ENCODE assay signal across 14 mouse cellular contexts in genomic region chr7:122499743-122500597, GRCm38 (mm10).
DNase-seq lines count a peak whose midpoint lies in the region; ATAC-seq and TF ChIP-seq lines count a peak whose summit lies in the region.
"Had no signal": no experiment of that assay in that cellular context is flagged by ENCODE, and none has a peak within 500 bp of the region (broad histone marks: within the 10 kb centered on the region; RNA-seq: fewer than 3 reads in every experiment).

No protein-coding gene starts in this region.

- peak; percentile 23 for DNase-seq in layer of hippocampus, adult 11-12 months (ENCODE audit: low spot score)
- no peak for DNase-seq in layer of hippocampus, postnatal 25 days (ENCODE audit: extremely low spot score in 1 of 2, low spot score in 1 of 2)
- DNase-seq in midbrain, embryonic 14.5 days: peak; percentile 30
- DNase-seq in hindbrain, postnatal 0 days (ENCODE audit: low spot score): peak; percentile 53
- DNase-seq in kidney, adult 2 months: no peak
- DNase-seq: adrenal gland, adult 2 months; cerebellum, adult 9-10 months; kidney, postnatal 36 days; lung, postnatal 10 days; right cerebral cortex, postnatal 4 days had no signal

- H3K9ac ChIP-seq in midbrain, embryonic 14.5 days (replicated peaks; ENCODE audit: low read length): no peak overlapping the region
- H3K9ac ChIP-seq in midbrain, embryonic 15.5 days: no peak overlapping the region
- no peak overlapping the region for H3K9ac ChIP-seq in hindbrain, postnatal 0 days (replicated peaks; ENCODE audit: low read length)
- H3K9ac ChIP-seq in intestine, embryonic 16.5 days (ENCODE audit: low read depth, low read length): no peak overlapping the region
- H3K9ac ChIP-seq: heart, embryonic 12.5 days; liver, embryonic 14.5 days had no signal

- no peak overlapping the region for H3K4me3 ChIP-seq in midbrain, embryonic 14.5 days (replicated peaks; ENCODE audit: low read depth, low read length)
- H3K4me3 ChIP-seq in midbrain, embryonic 15.5 days: no peak overlapping the region
- no peak overlapping the region for H3K4me3 ChIP-seq in hindbrain, postnatal 0 days (ENCODE audit: low read length)
- H3K4me3 ChIP-seq in kidney, adult 2 months (ENCODE audit: insufficient read depth, low read depth, low read length): no peak overlapping the region
- no peak overlapping the region for H3K4me3 ChIP-seq in intestine, embryonic 16.5 days (ENCODE audit: low read length)
- H3K4me3 ChIP-seq: heart, embryonic 12.5 days had no signal

- H3K4me1 ChIP-seq in midbrain, embryonic 14.5 days (ENCODE audit: control insufficient read depth, insufficient read depth, low read length): no peaks in the 10 kb centered on the region; the same call in 1 of the 2 replicates
- H3K4me1 ChIP-seq in midbrain, embryonic 15.5 days: peaks cover 12% of the 10 kb centered on the region
- peaks cover 10% of the 10 kb centered on the region; the same call in 1 of the 2 replicates for H3K4me1 ChIP-seq in hindbrain, postnatal 0 days (ENCODE audit: insufficient read depth, low read length)
- no peaks in the 10 kb centered on the region for H3K4me1 ChIP-seq in kidney, adult 2 months (ENCODE audit: control insufficient read depth, insufficient read depth, low read length)
- no peaks in the 10 kb centered on the region for H3K4me1 ChIP-seq in intestine, embryonic 16.5 days (ENCODE audit: control insufficient read depth, insufficient read depth, low read length)
- H3K4me1 ChIP-seq: heart, embryonic 12.5 days had no signal

- WGBS in midbrain, embryonic 14.5 days: 84% methylated on average over 9 of the region's 9 CpGs
- WGBS in midbrain, embryonic 15.5 days: 72% methylated on average over 9 of the region's 9 CpGs
- 63% methylated on average over 9 of the region's 9 CpGs for WGBS in hindbrain, postnatal 0 days
- 77% methylated on average over 9 of the region's 9 CpGs for WGBS in kidney, adult 2 months
- 75% methylated on average over 9 of the region's 9 CpGs for WGBS in intestine, embryonic 16.5 days

- ATAC-seq in midbrain, embryonic 14.5 days (ENCODE audit: low FRiP score, low TSS enrichment): no peak
- no peak for ATAC-seq in midbrain, embryonic 15.5 days (replicated peaks)
- peak; percentile 83 for ATAC-seq in hindbrain, postnatal 0 days
- no peak for ATAC-seq in intestine, embryonic 16.5 days

- no peaks in the 10 kb centered on the region for H3K9me3 ChIP-seq in midbrain, embryonic 14.5 days (ENCODE audit: control insufficient read depth, low read length)
- no peaks in the 10 kb centered on the region for H3K9me3 ChIP-seq in midbrain, embryonic 15.5 days
- no peaks in the 10 kb centered on the region for H3K9me3 ChIP-seq in hindbrain, postnatal 0 days (ENCODE audit: low read length)
- H3K9me3 ChIP-seq in intestine, embryonic 16.5 days (ENCODE audit: control insufficient read depth, low read length): no peaks in the 10 kb centered on the region
- H3K9me3 ChIP-seq: heart, embryonic 12.5 days had no signal

- H3K27me3 ChIP-seq in midbrain, embryonic 14.5 days (ENCODE audit: control insufficient read depth, insufficient read depth, low read length): no peaks in the 10 kb centered on the region
- no peaks in the 10 kb centered on the region; the same call in 1 of the 2 replicates for H3K27me3 ChIP-seq in midbrain, embryonic 15.5 days (replicated peaks)
- no peaks in the 10 kb centered on the region for H3K27me3 ChIP-seq in hindbrain, postnatal 0 days (ENCODE audit: insufficient read depth, low read length)
- H3K27me3 ChIP-seq in kidney, adult 2 months (replicated peaks; ENCODE audit: control insufficient read depth, insufficient read depth, low read length): no peaks in the 10 kb centered on the region
- H3K27me3 ChIP-seq in intestine, embryonic 16.5 days (replicated peaks; ENCODE audit: control insufficient read depth, insufficient read depth, low read length): no peaks in the 10 kb centered on the region
- H3K27me3 ChIP-seq: heart, embryonic 12.5 days had no signal

- no peak overlapping the region for H3K4me2 ChIP-seq in midbrain, embryonic 14.5 days (ENCODE audit: low read length)
- H3K4me2 ChIP-seq in midbrain, embryonic 15.5 days: no peak overlapping the region
- no peak overlapping the region for H3K4me2 ChIP-seq in hindbrain, postnatal 0 days (ENCODE audit: low read depth, low read length)
- H3K4me2 ChIP-seq in intestine, embryonic 16.5 days (ENCODE audit: low read depth, low read length): no peak overlapping the region
- H3K4me2 ChIP-seq: heart, embryonic 12.5 days had no signal

- no peak for TF ChIP-seq POLR2A in kidney, adult 2 months (IDR thresholded peaks at IDR 0.05; ENCODE audit: low read depth, low read length)

- no peak for TF ChIP-seq CTCF in hindbrain, postnatal 0 days (IDR thresholded peaks at IDR 0.05; ENCODE audit: low read depth)
- TF ChIP-seq CTCF in kidney, adult 2 months (conservative IDR thresholded peaks at IDR 0.05; ENCODE audit: insufficient read depth, insufficient read length, low read depth, low read length): no peak

- H3K27ac ChIP-seq in midbrain, embryonic 14.5 days (replicated peaks; ENCODE audit: low read depth, low read length): 0 out of 2 replicates have a peak overlapping the region, but pooled peaks have one; percentile 43
- no peak overlapping the region for H3K27ac ChIP-seq in midbrain, embryonic 15.5 days
- no peak overlapping the region for H3K27ac ChIP-seq in hindbrain, postnatal 0 days
- no peak overlapping the region for H3K27ac ChIP-seq in kidney, adult 2 months (ENCODE audit: insufficient read depth, low read depth, low read length)
- no peak overlapping the region for H3K27ac ChIP-seq in intestine, embryonic 16.5 days (ENCODE audit: low read length)
- H3K27ac ChIP-seq: liver, embryonic 14.5 days had no signal

- no peaks in the 10 kb centered on the region for H3K36me3 ChIP-seq in midbrain, embryonic 14.5 days (ENCODE audit: control insufficient read depth, insufficient read depth, low read length)
- H3K36me3 ChIP-seq in midbrain, embryonic 15.5 days (replicated peaks): no peaks in the 10 kb centered on the region
- no peaks in the 10 kb centered on the region for H3K36me3 ChIP-seq in hindbrain, postnatal 0 days (ENCODE audit: insufficient read depth, low read length)
- H3K36me3 ChIP-seq in kidney, adult 2 months (ENCODE audit: control insufficient read depth, insufficient read depth, low read length): no peaks in the 10 kb centered on the region
- H3K36me3 ChIP-seq in intestine, embryonic 16.5 days (ENCODE audit: control insufficient read depth, insufficient read depth, low read length): no peaks in the 10 kb centered on the region
- H3K36me3 ChIP-seq: heart, embryonic 12.5 days had no signal

Comparison
In these comparisons a context has a peak if more than half of its experiments do, and no peak if none do; other contexts are left out.
1. DNase-seq: peak in layer of hippocampus, adult 11-12 months (single experiment), midbrain, embryonic 14.5 days (single experiment) and hindbrain, postnatal 0 days (single experiment); none in layer of hippocampus, postnatal 25 days (0 of 2) and kidney, adult 2 months (single experiment).